Mouse (Mus musculus) heart, adult 2 months (tissue): ENCODE measurements around the gene Zfp65. TPM values are rescaled to one million over a fixed set of nuclear protein-coding genes. Genes with fewer than 3 reads are reported as not detected.

Experiments used
- DNase-seq, 2 experiments: peaks; one replicate each; pipeline ENCODE4 v3.0.0; 2021
- H3K27ac ChIP-seq: fragments of 200-600 bp; 2 replicates; pipeline ENCODE4 v1.8.1; 2022
- H3K27me3 ChIP-seq: fragments of 200-500 bp; 2 replicates; pipeline ENCODE4 v1.6.1; 2012; ENCODE audit warnings: mild to moderate bottlenecking, low read length, inconsistent platforms, mixed read lengths; ENCODE audit not compliant: control insufficient read depth, insufficient read depth
- H3K36me3 ChIP-seq: fragments of 200-500 bp; 2 replicates; pipeline ENCODE4 v1.6.1; 2012; ENCODE audit warnings: low read length, inconsistent platforms; ENCODE audit not compliant: control insufficient read depth, insufficient read depth
- H3K4me1 ChIP-seq: fragments of 200-500 bp; 2 replicates; pipeline ENCODE4 v1.6.1; 2011; ENCODE audit warnings: low read length; ENCODE audit not compliant: control insufficient read depth, insufficient read depth
- H3K4me3 ChIP-seq: fragments of 200-600 bp; 2 replicates; pipeline ENCODE4 v1.8.1; 2022
- H3K79me2 ChIP-seq: fragments of 200-500 bp; replicated peaks from 2 replicates; pipeline ENCODE4 v1.6.1; 2012; ENCODE audit warnings: mild to moderate bottlenecking, inconsistent platforms, low read length, moderate library complexity, mixed read lengths; ENCODE audit not compliant: control insufficient read depth, insufficient read depth
- H3K9ac ChIP-seq: fragments of 200-500 bp; 2 replicates; pipeline ENCODE4 v1.6.1; 2012; ENCODE audit warnings: low read depth, mild to moderate bottlenecking, control low read depth, inconsistent platforms, low read length, mixed read lengths
- CTCF ChIP-seq: fragments of 200-600 bp; IDR thresholded peaks from 2 replicates; pipeline ENCODE4 v1.8.1; 2022; ENCODE audit warnings: antibody characterized with exemption, mild to moderate bottlenecking, moderate library complexity
- EP300 ChIP-seq: fragments of 200-500 bp; IDR thresholded peaks from 2 replicates; pipeline ENCODE4 v1.6.1; 2011; ENCODE audit warnings: low read depth, low read length, control low read depth; ENCODE audit not compliant: insufficient read depth
- POLR2A ChIP-seq: fragments of 200-500 bp; IDR thresholded peaks from 2 replicates; pipeline ENCODE4 v1.6.1; 2011; ENCODE audit warnings: mild to moderate bottlenecking, low read depth, low read length, control low read depth; ENCODE audit not compliant: insufficient read depth
- WGBS: fragments of 180-500 bp; shearing (Covaris S2); methylation state at CpG from one replicate; pipeline ENCODE4 v1.1.7; 2018; 5-methylcytosine and 5-hydroxymethylcytosine counted together
- intact Hi-C: fragments of 180-260 bp; cut with DNase I; formaldehyde crosslinking; loops from one replicate; pipeline ENCODE4 v1.15.1; 2025
- long read RNA-seq: library from polyadenylated mRNA; stranded (forward); transcript quantifications from one replicate; pipeline ENCODE4 v2.0.0, GENCODE M21; 2021
- polyA plus RNA-seq: library from polyadenylated mRNA; depleted of rRNA; stranded (reverse); fragments of >200 nt; gene quantifications from 2 replicates; pipeline ENCODE4 v1.2.3, GENCODE M21; 2012; rRNA removed
- total RNA-seq, 2 experiments: library from RNA; stranded (reverse); gene quantifications; 2 replicates each; pipeline ENCODE4 v1.2.3; 2021

Gene Zfp65
- total RNA-seq (1 to 10 TPM; 5.2 to 6.4 TPM), polyA plus RNA-seq (0.59 and 1.1 TPM in 2 replicates)
- long read RNA-seq, partial matches to known transcripts: 1 of 1 reads
- long read RNA-seq, other reads (novel, unspliced or antisense): 0 of 1 reads

DNA sequence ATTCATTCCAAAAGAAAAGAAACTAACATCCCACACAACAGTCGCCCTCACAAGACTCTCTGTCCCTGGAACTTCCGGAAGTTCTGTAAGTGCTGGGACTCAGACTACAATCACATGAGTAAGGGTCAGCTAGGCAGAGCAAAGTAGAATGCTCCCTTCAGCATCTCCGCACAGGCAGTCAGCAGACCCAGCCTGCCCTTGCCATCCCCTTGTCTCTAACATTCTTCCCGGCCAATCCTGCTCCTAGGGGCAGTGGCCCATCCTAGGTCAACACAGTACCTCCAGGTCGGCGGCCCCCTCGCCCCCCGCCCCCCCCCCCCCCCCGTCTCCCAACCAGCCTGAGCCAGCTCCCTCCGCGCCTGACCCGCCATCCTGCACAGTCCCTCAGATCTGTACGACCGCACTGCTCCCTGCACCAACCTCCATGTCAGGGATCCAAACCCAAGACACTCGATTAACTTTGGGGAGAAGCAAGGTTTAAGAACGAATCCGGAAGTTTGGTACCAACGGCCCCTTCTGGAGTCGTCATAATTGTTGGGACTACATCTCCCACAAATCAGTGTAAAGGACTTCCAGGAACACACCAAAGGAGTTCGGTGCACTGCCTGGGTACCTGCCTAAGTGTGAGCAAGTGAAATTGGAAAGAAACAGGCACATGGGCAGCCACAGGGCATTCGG is at the start of gene Zfp65:
Gene Zfp65, minus strand, starts transcription at position 533 of the 678 bp plus-strand sequence.
- peak; percentile 56 to 58 for DNase-seq
- Histone ChIP-seq H3K9ac (peak within 1 kb of the TSS; percentile 80), H3K36me3 (no peaks in the 10 kb centered on the region), H3K27me3 (no peaks in the 10 kb centered on the region), H3K4me3 (peak within 1 kb of the TSS; percentile 69), H3K27ac (peak within 1 kb of the TSS; percentile 73), H3K79me2 (peaks cover 2% of the 10 kb centered on the region; the same call in 1 of the 2 replicates), H3K4me1 (no peaks in the 10 kb centered on the region; the same call in 1 of the 2 replicates)
- intact Hi-C loops: loop anchor here (5.0 to 10.0 kb wide), 4 partner anchors 84 to 424 kb away; partner anchors contain the start of genes Zfp273, Zfp457, Zfp748 and Zfp874a
- WGBS: 2% methylated on average over 18 of the region's 21 CpGs
- TF ChIP-seq EP300 (no peak), CTCF (no peak), POLR2A (peak; percentile 45; the same call in 1 of the 2 replicates)

DNA sequence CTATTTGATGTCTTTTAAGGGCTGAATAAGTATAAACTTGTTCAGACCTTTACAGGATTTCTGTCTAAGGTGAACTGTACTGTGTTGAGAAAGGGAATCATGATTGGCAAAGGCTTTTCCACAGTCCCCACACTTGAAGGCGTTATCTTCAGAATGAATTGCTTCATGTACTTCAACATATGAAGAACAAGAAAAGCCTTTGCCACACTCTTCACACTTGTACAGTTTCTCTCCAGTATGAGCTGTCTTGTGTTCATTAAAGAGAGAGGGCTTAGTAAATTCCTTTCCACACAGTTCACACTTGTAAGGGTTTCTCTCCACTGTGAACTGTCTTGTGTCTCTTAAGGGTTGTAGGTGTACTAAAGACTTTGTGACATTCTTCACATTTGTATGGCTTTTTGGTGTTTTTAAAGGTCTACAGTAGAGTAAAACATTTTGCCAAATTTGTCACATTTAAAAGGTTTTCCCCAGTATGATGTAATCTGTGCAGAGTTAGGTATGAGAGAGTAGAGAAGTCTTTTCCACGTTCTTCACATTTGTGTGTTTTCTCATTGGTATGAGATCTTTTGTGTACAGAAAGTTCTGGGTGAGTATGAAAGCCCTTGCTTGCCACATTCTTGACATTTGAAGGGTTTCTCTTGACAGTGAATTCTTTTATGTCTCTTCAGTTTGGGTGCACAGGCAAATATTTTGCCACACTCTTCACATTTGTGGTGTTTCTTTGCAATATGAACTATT is 34.2 kb upstream of the Zfp65 start:
- no peak for DNase-seq
- Histone ChIP-seq H3K4me3 (no peak overlapping the region), H3K4me1 (no peaks in the 10 kb centered on the region), H3K27ac (no peak overlapping the region), H3K36me3 (no peaks in the 10 kb centered on the region), H3K27me3 (no peaks in the 10 kb centered on the region), H3K9ac (no peak overlapping the region), H3K79me2 (no peaks in the 10 kb centered on the region)
- intact Hi-C loops: no loop called here
- WGBS: 82% methylated on average over 2 of the region's 2 CpGs
- no peak for TF ChIP-seq CTCF
- no peak for TF ChIP-seq POLR2A
- TF ChIP-seq EP300: no peak

DNA sequence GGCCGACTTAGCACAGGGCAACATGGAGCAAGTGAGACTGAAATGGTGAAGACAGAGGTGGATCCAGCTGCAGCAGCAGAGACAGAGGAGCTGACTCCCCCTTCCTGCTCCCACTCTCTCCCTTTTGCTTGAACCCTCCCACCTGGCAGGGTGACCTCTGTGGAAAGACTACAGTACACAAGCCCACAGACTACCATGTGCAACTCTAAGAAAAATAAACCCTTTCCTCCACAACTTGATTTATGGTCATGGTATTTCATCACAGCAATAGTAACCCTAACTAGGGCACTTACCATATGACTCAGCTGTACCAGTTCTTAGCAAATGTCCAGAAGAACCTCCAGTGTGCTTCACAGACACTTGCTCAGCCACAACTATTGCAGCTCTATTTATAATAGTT is 31.0 kb upstream of the Zfp65 start:
- intact Hi-C loops: loop anchor here (5.0 to 10.0 kb wide), 3 partner anchors 38 to 258 kb away; partner anchors contain the start of genes Gm26965, Zfp58 and Zfp87
- no peaks in the 10 kb centered on the region for H3K36me3 ChIP-seq
- no peaks in the 10 kb centered on the region for H3K4me1 ChIP-seq
- 65% methylated on average over 1 of the region's 1 CpGs for WGBS
- H3K9ac ChIP-seq: no peak overlapping the region
- H3K27ac ChIP-seq: no peak overlapping the region
- no peaks in the 10 kb centered on the region for H3K27me3 ChIP-seq
- no peak for DNase-seq
- H3K4me3 ChIP-seq: no peak overlapping the region
- no peak for TF ChIP-seq EP300
- TF ChIP-seq CTCF: no peak
- TF ChIP-seq POLR2A: no peak
- H3K79me2 ChIP-seq: no peaks in the 10 kb centered on the region

DNA sequence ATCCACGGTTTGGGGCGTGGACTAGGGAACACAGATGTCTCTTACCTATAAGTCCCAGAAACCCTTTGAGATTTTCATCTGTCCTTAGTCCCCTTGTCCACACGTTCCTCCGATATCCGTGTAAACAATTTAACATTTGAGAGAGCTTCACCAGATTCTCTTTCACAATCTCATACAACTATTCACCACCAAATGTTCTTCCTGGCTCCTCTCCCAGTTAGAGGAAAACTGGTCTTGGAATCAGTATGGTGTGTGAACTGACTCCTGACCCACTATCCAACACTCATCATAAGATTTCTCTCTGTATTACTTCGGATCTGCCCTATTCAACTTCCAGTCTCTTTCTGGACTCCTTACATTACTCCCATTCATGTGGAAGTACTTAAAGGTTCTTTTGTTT is 26.8 kb upstream of the Zfp65 start:
- intact Hi-C loops: loop anchor here (2.0 to 10.0 kb wide), 5 partner anchors 23 to 253 kb away; partner anchors contain the start of genes Gm26965, Zfp273, Zfp493 and Zfp58
- Histone ChIP-seq H3K9ac (no peak overlapping the region), H3K27me3 (no peaks in the 10 kb centered on the region), H3K79me2 (no peaks in the 10 kb centered on the region), H3K4me3 (no peak overlapping the region), H3K36me3 (no peaks in the 10 kb centered on the region), H3K27ac (no peak overlapping the region), H3K4me1 (no peaks in the 10 kb centered on the region)
- TF ChIP-seq CTCF (no peak), EP300 (no peak), POLR2A (no peak)
- 72% methylated on average over 6 of the region's 6 CpGs for WGBS
- no peak for DNase-seq

DNA sequence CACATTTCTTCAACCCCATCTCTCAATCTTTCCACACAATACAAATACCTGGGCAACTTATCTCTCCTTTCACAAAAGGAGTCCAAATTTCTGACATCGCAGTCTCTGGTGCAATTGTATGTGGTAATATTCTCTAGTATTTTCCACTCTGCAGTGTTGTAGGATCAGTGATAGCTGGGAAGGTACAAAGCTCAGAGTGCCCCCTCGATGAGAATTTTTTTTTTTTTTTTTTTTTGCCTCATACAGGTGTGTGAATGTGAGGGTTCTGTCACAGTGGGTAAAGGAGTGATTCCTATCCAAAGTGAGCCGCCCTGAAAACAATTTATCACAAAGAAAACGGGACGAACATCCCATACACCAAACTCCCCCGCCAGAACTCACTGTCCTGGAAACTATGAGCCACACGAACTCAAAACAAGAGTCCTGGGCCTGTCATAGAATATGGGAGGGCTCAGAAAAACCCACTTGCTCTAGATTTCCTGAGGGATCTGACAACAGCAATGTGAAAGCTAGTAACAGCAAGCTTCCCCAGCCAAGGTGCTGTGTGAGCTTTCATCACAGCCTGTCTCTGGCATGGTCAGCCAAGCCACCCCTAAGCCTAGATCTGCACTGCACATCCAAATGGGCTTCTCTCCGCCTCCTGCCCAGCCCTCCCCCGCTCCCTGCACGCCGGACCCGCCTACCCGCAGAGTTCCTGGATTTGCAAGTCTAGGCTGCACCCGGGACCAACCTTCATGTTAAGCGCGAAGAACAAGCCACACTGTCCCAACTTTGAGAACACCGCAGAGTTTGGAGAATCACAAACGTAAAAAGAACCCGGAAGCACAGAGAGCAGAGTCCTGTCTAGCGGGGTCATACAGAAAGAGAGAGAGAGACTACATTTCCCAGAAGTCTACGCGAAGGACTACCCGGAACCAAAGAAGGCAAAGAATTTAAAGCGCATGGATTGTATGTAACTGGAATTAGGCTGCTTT is 25.6 kb upstream of the Zfp65 start, which contains the start of gene Zfp85:
Gene Zfp85, minus strand, starts transcription at position 896 of the 974 bp plus-strand sequence.
- peak within 1 kb of the TSS; percentile 58 for H3K27ac ChIP-seq
- H3K4me3 ChIP-seq: peak within 1 kb of the TSS; percentile 62
- no peaks in the 10 kb centered on the region for H3K79me2 ChIP-seq
- TF ChIP-seq EP300 (no peak), CTCF (no peak), POLR2A (no peak; the same call in 1 of the 2 replicates)
- no peaks in the 10 kb centered on the region for H3K4me1 ChIP-seq
- DNase-seq: peak; percentile 78
- no peaks in the 10 kb centered on the region for H3K36me3 ChIP-seq
- intact Hi-C loops: loop anchor here (2.0 to 10.0 kb wide), 5 partner anchors 24 to 252 kb away; partner anchors contain the start of genes Gm26965, Zfp273, Zfp493 and Zfp58
- H3K9ac ChIP-seq: peak within 1 kb of the TSS; percentile 59
- 4% methylated on average over 24 of the region's 24 CpGs for WGBS
- no peaks in the 10 kb centered on the region for H3K27me3 ChIP-seq
